Mouse (Mus musculus) fibroblast of lung, adult 2 months (primary cell): Measurements from ENCODE around the gene Dtx3l.
"Not testable (repeated sequence)": the region's sequence is repeated elsewhere in the genome, so short reads cannot be mapped to it uniquely, and the experiment has no call there.

ENCODE experiments used
- DNase-seq: peaks from one replicate; pipeline ENCODE4 v3.0.0-alpha.2; 2011; ENCODE audit warnings: low read depth

Dtx3l gene

GRCm38 (mm10) chr16:35924341-35924740 lies 14.6 kb downstream of the Dtx3l start:
- no peak for DNase-seq

- DNase-seq = no peak
Observed at GRCm38 (mm10) chr16:35923546-35924198, 15.3 kb downstream of the Dtx3l start.

GRCm38 (mm10) chr16:35922301-35922895 lies 16.6 kb downstream of the Dtx3l start:
- DNase-seq = no peak

- DNase-seq = no peak
Observed at GRCm38 (mm10) chr16:35921676-35922235, 17.2 kb downstream of the Dtx3l start.

GRCm38 (mm10) chr16:35918721-35919543 lies 20.0 kb downstream of the Dtx3l start:
- DNase-seq = no peak

GRCm38 (mm10) chr16:35914301-35914700 lies 24.6 kb downstream of the Dtx3l start:
- no peak for DNase-seq

- no peak for DNase-seq
Observed at GRCm38 (mm10) chr16:35913526-35913925, 25.4 kb downstream of the Dtx3l start.

GRCm38 (mm10) chr16:35911449-35911848 lies 27.5 kb downstream of the Dtx3l start:
- no peak for DNase-seq

- DNase-seq = no peak
Observed at GRCm38 (mm10) chr16:35907432-35908201, 31.3 kb downstream of the Dtx3l start.

- no peak for DNase-seq
Observed at GRCm38 (mm10) chr16:35906887-35907286, 32.1 kb downstream of the Dtx3l start.

GRCm38 (mm10) chr16:35905819-35906485 lies 33.0 kb downstream of the Dtx3l start:
- no peak for DNase-seq

- DNase-seq = peak; percentile 36
Observed at GRCm38 (mm10) chr16:35905355-35905754, 33.6 kb downstream of the Dtx3l start.

- no peak for DNase-seq
Observed at GRCm38 (mm10) chr16:35904121-35904736, 34.7 kb downstream of the Dtx3l start.

GRCm38 (mm10) chr16:35903014-35903640 lies 35.8 kb downstream of the Dtx3l start:
- DNase-seq = no peak

GRCm38 (mm10) chr16:35900541-35900940 lies 38.4 kb downstream of the Dtx3l start:
- DNase-seq = no peak

- DNase-seq = no peak
Observed at GRCm38 (mm10) chr16:35894997-35895396, 44.0 kb downstream of the Dtx3l start.

- DNase-seq = not testable (repeated sequence)
Observed at GRCm38 (mm10) chr16:35891603-35892002, 47.3 kb downstream of the Dtx3l start.

- no peak for DNase-seq
Observed at GRCm38 (mm10) chr16:35890645-35891044, 48.3 kb downstream of the Dtx3l start.

GRCm38 (mm10) chr16:35888910-35889309 lies 50.0 kb downstream of the Dtx3l start:
- no peak for DNase-seq

GRCm38 (mm10) chr16:35888174-35888573 lies 50.8 kb downstream of the Dtx3l start:
- DNase-seq = no peak
